Mouse (Mus musculus) kidney, adult 9 months (tissue): ENCODE data around the gene Bcl9.

Experiments used
- DNase-seq: peaks from one replicate; pipeline ENCODE4 v3.0.0; 2022

The Bcl9 gene

GRCm38 (mm10) chr3:97297553-97298432, at the start of gene Bcl9:
Gene Bcl9 (minus strand): TSS chr3:97297917.
- peak; percentile 94 for DNase-seq

GRCm38 (mm10) chr3:97339193-97339576, 41.5 kb upstream of the Bcl9 start:
- DNase-seq: no peak

- DNase-seq: peak; percentile 89
These were observed 40.9 kb upstream of the Bcl9 start for GRCm38 (mm10) chr3:97338522-97339192.

- DNase-seq: peak; percentile 14
These were observed 39.6 kb upstream of the Bcl9 start for GRCm38 (mm10) chr3:97337306-97337705.

- DNase-seq: no peak
These were observed 38.6 kb upstream of the Bcl9 start for GRCm38 (mm10) chr3:97336331-97336730.

GRCm38 (mm10) chr3:97334618-97335017, 36.9 kb upstream of the Bcl9 start:
- DNase-seq: no peak

GRCm38 (mm10) chr3:97332172-97332571, 34.5 kb upstream of the Bcl9 start:
- peak; percentile 18 for DNase-seq

- no peak for DNase-seq
These were observed 30.1 kb upstream of the Bcl9 start for GRCm38 (mm10) chr3:97327809-97328208.

- no peak for DNase-seq
These were observed 29.6 kb upstream of the Bcl9 start for GRCm38 (mm10) chr3:97327356-97327755.

GRCm38 (mm10) chr3:97325621-97326345, 28.1 kb upstream of the Bcl9 start:
- no peak for DNase-seq

GRCm38 (mm10) chr3:97324046-97324445, 26.3 kb upstream of the Bcl9 start:
- no peak for DNase-seq

- DNase-seq: no peak
These were observed 19.6 kb upstream of the Bcl9 start for GRCm38 (mm10) chr3:97317302-97317701.

- DNase-seq: no peak
These were observed 15.7 kb upstream of the Bcl9 start for GRCm38 (mm10) chr3:97313431-97313830.

GRCm38 (mm10) chr3:97311998-97312397, 14.3 kb upstream of the Bcl9 start:
- peak; percentile 62 for DNase-seq

GRCm38 (mm10) chr3:97309748-97310536, 12.2 kb upstream of the Bcl9 start:
- no peak for DNase-seq

- no peak for DNase-seq
These were observed 10.7 kb upstream of the Bcl9 start for GRCm38 (mm10) chr3:97308440-97308839.

GRCm38 (mm10) chr3:97305907-97306306, 8.2 kb upstream of the Bcl9 start:
- DNase-seq: no peak

GRCm38 (mm10) chr3:97301586-97301985, 3.9 kb upstream of the Bcl9 start:
- DNase-seq: no peak

- DNase-seq: no peak
These were observed 2.7 kb upstream of the Bcl9 start for GRCm38 (mm10) chr3:97300370-97300769.

GRCm38 (mm10) chr3:97299885-97300284, 2.2 kb upstream of the Bcl9 start:
- DNase-seq: no peak

- DNase-seq: no peak
These were observed 1.2 kb upstream of the Bcl9 start for GRCm38 (mm10) chr3:97298856-97299465.

GRCm38 (mm10) chr3:97296941-97297552, 670 bp downstream of the Bcl9 start:
- peak; percentile 55 for DNase-seq
